Comparison of ENCODE assay signal across 8 mouse cellular contexts in the genomic region with DNA sequence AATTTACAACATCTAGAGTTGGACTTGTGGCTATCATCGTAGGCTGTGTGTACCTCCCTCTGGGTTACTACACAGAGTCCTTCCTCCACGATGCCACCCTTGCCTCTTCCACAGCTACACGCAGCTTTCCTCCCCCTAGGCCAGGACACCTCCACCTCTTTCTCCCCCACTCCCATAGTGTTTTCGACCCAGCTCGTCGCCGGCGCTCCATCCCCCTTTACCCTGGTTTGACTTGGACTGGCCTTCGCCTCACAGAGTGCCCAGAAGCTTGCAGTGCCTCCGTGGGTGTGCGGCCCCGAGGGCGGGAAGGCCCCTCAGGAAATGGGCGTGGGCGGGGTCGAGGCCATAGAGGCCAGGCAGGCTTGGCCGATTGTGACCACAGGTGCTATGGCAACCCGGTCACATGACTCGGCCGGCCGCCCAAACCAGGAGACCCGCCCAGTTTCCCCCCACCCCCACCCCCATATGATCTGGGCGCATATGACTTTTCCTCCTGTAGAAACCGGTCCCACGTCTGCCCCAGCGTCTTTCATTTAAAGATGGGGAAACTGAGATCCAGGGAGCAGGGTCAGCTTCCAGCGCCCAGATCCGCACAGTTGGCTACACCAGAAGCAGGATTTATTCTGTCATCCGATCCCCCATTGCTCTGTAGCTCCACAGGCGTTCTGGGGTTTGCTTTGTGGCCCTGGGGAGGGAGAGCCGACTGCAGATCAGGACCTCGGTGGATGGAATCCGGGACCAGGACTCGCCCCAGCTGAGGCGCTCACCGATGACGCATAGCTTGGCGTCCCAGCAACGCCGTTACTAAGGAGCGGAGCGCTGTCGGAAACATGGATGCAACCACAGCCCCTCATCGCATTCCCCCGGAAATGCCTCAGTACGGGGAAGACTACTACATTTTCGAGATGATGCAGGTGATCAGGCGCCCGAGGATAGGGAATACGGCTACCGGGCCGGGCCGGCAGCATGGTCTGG. TPM values are rescaled to one million over a fixed set of nuclear protein-coding genes. Genes with fewer than 3 reads are reported as not detected.
A peak's percentile ranks its signal among the peaks of the same experiment; 100 is the strongest.
DNase-seq lines count a peak whose midpoint lies in the region; ATAC-seq and TF ChIP-seq lines count a peak whose summit lies in the region.

Gene Spaca9, minus strand, starts transcription at position 367 of the 975 bp plus-strand sequence.
Gene Ak8, plus strand, starts transcription at position 804 of the 975 bp plus-strand sequence.

- no peak within 1 kb of the TSS for H3K27ac ChIP-seq in brown adipose tissue, adult 24 weeks (replicated peaks; ENCODE audit: low read depth, low read length)
- H3K27ac ChIP-seq in forebrain, embryonic 12.5 days = peak within 1 kb of the TSS; percentile 56; the same call in 1 of the 2 replicates
- H3K27ac ChIP-seq in heart, postnatal 0 days (ENCODE audit: low read depth) = no peak within 1 kb of the TSS
- H3K27ac ChIP-seq in liver, embryonic 16.5 days (ENCODE audit: low read length) = peak within 1 kb of the TSS; percentile 54; the same call in 1 of the 2 replicates
- H3K27ac ChIP-seq in neural tube, embryonic 13.5 days (replicated peaks) = 0 out of 2 replicates have a peak within 1 kb of the TSS, but pooled peaks have one; percentile 25

- peak within 1 kb of the TSS; percentile 81 for H3K4me3 ChIP-seq in brown adipose tissue, adult 24 weeks (ENCODE audit: insufficient read depth, low read depth, low read length)
- peak within 1 kb of the TSS; percentile 68 for H3K4me3 ChIP-seq in forebrain, embryonic 12.5 days (replicated peaks)
- peak within 1 kb of the TSS; percentile 73 for H3K4me3 ChIP-seq in heart, postnatal 0 days (ENCODE audit: low read depth, low read length)
- peak within 1 kb of the TSS; percentile 64 for H3K4me3 ChIP-seq in liver, embryonic 16.5 days (ENCODE audit: low read depth, low read length)
- peak within 1 kb of the TSS; percentile 54 for H3K4me3 ChIP-seq in neural tube, embryonic 13.5 days

- WGBS in forebrain, embryonic 12.5 days = under 1% methylated on average over 53 of the region's 53 CpGs
- 2% methylated on average over 53 of the region's 53 CpGs for WGBS in heart, postnatal 0 days
- WGBS in liver, embryonic 16.5 days (ENCODE audit: insufficient replicate concordance) = 1% methylated on average over 53 of the region's 53 CpGs
- WGBS in neural tube, embryonic 13.5 days = under 1% methylated on average over 53 of the region's 53 CpGs

- TF ChIP-seq CTCF in heart, postnatal 0 days (IDR thresholded peaks at IDR 0.05; ENCODE audit: low read depth) = no peak

- peak within 1 kb of the TSS; percentile 94 for H3K4me2 ChIP-seq in forebrain, embryonic 12.5 days
- H3K4me2 ChIP-seq in heart, postnatal 0 days (ENCODE audit: low read depth, low read length) = peak within 1 kb of the TSS; percentile 99
- H3K4me2 ChIP-seq in liver, embryonic 16.5 days (ENCODE audit: low read depth, low read length) = peak within 1 kb of the TSS; percentile 88
- H3K4me2 ChIP-seq in neural tube, embryonic 13.5 days = peak within 1 kb of the TSS; percentile 70

- peaks cover 4% of the 10 kb centered on the region for H3K4me1 ChIP-seq in brown adipose tissue, adult 24 weeks (ENCODE audit: control insufficient read depth, insufficient read depth, insufficient read length, low read length)
- peaks cover 22% of the 10 kb centered on the region for H3K4me1 ChIP-seq in forebrain, embryonic 12.5 days
- peaks cover 7% of the 10 kb centered on the region for H3K4me1 ChIP-seq in heart, postnatal 0 days (ENCODE audit: control insufficient read depth, insufficient read depth)
- H3K4me1 ChIP-seq in liver, embryonic 16.5 days (ENCODE audit: control insufficient read depth, low read depth, low read length) = peaks cover 24% of the 10 kb centered on the region
- peaks cover 13% of the 10 kb centered on the region for H3K4me1 ChIP-seq in neural tube, embryonic 13.5 days (replicated peaks)

- H3K9ac ChIP-seq in forebrain, embryonic 12.5 days = peak within 1 kb of the TSS; percentile 65
- peak within 1 kb of the TSS; percentile 67 for H3K9ac ChIP-seq in heart, postnatal 0 days (replicated peaks; ENCODE audit: low read depth, low read length)
- H3K9ac ChIP-seq in liver, embryonic 16.5 days (ENCODE audit: low read depth, low read length) = peak within 1 kb of the TSS; percentile 51
- H3K9ac ChIP-seq in neural tube, embryonic 13.5 days = peak within 1 kb of the TSS; percentile 76

- no peaks in the 10 kb centered on the region for H3K9me3 ChIP-seq in forebrain, embryonic 12.5 days
- H3K9me3 ChIP-seq in heart, postnatal 0 days (replicated peaks; ENCODE audit: control insufficient read depth, low read length) = no peaks in the 10 kb centered on the region
- no peaks in the 10 kb centered on the region for H3K9me3 ChIP-seq in liver, embryonic 16.5 days (replicated peaks; ENCODE audit: control insufficient read depth, low read length)
- no peaks in the 10 kb centered on the region for H3K9me3 ChIP-seq in neural tube, embryonic 13.5 days

- H3K27me3 ChIP-seq in forebrain, embryonic 12.5 days = peaks cover 40% of the 10 kb centered on the region
- 0 out of 2 replicates have a peak, but pooled peaks cover 4% of the 10 kb centered on the region for H3K27me3 ChIP-seq in heart, postnatal 0 days (ENCODE audit: control insufficient read depth, insufficient read depth, low read length)
- peaks cover 10% of the 10 kb centered on the region for H3K27me3 ChIP-seq in liver, embryonic 16.5 days (ENCODE audit: control insufficient read depth, insufficient read depth, low read depth, low read length)
- H3K27me3 ChIP-seq in neural tube, embryonic 13.5 days = peaks cover 11% of the 10 kb centered on the region; the same call in 1 of the 2 replicates

- no peaks in the 10 kb centered on the region for H3K36me3 ChIP-seq in forebrain, embryonic 12.5 days (replicated peaks)
- no peaks in the 10 kb centered on the region for H3K36me3 ChIP-seq in heart, postnatal 0 days (replicated peaks; ENCODE audit: control insufficient read depth, insufficient read depth, low read length)
- no peaks in the 10 kb centered on the region for H3K36me3 ChIP-seq in liver, embryonic 16.5 days (ENCODE audit: control insufficient read depth, insufficient read depth)
- no peaks in the 10 kb centered on the region for H3K36me3 ChIP-seq in neural tube, embryonic 13.5 days

- DNase-seq in heart, postnatal 0 days (ENCODE audit: low spot score) = peak; percentile 68
- peak; percentile 93 for DNase-seq in kidney, postnatal 4 days
- peak; percentile 47 for DNase-seq in telencephalon, adult 2 months (ENCODE audit: low read depth, low spot score)

- no peak for TF ChIP-seq EP300 in heart, postnatal 0 days (IDR thresholded peaks at IDR 0.05; ENCODE audit: low read depth)

- ATAC-seq in CD4-positive, CD25-positive, alpha-beta regulatory T cell, adult 4 months = peak; percentile 32
- ATAC-seq in forebrain, embryonic 12.5 days (ENCODE audit: low FRiP score) = peak; percentile 84
- peak; percentile 90 for ATAC-seq in heart, postnatal 0 days (ENCODE audit: insufficient read depth, low read depth)
- peak; percentile 44 for ATAC-seq in liver, embryonic 16.5 days (ENCODE audit: low read depth)
- ATAC-seq in neural tube, embryonic 13.5 days (ENCODE audit: low read depth) = peak; percentile 90

RNA-seq across cellular contexts. Expression of gene Spaca9, which starts in this region (rescaled TPM):
- polyA plus RNA-seq in CD4-positive, CD25-positive, alpha-beta regulatory T cell, adult 4 months (2017; shearing (Covaris generic)) = not detected
- polyA plus RNA-seq in brown adipose tissue, adult 24 weeks (2012; ENCODE audit: insufficient read depth, insufficient read length, missing spikeins) = not detected in 2 replicates
- 1.5 and 1.7 TPM in 2 replicates for polyA plus RNA-seq in forebrain, embryonic 12.5 days (2016; fragmentation: Nextera tagmentation; extraction: Ambion mirVana)
- not detected in 2 replicates for total RNA-seq in heart, postnatal 0 days (2014; rRNA removed; ENCODE audit: low replicate concordance)
- polyA plus RNA-seq in heart, postnatal 0 days (2015; fragmentation: Nextera tagmentation; extraction: Ambion mirVana) = 0.66 and 1.2 TPM in 2 replicates
- 2.8 and 3.3 TPM in 2 replicates for polyA plus RNA-seq in liver, embryonic 16.5 days (2015; fragmentation: Nextera tagmentation; extraction: Ambion mirVana)
- polyA plus RNA-seq in neural tube, embryonic 13.5 days (2015; fragmentation: Nextera tagmentation; extraction: Ambion mirVana) = 0.64 and 0.85 TPM in 2 replicates

RNA-seq across cellular contexts. Expression of gene Ak8, which starts in this region (rescaled TPM):
- polyA plus RNA-seq in CD4-positive, CD25-positive, alpha-beta regulatory T cell, adult 4 months (2017; shearing (Covaris generic)) = not detected
- polyA plus RNA-seq in brown adipose tissue, adult 24 weeks (2012; ENCODE audit: insufficient read depth, insufficient read length, missing spikeins) = not detected in 2 replicates
- 0.33 and 0.75 TPM in 2 replicates for polyA plus RNA-seq in forebrain, embryonic 12.5 days (2016; fragmentation: Nextera tagmentation; extraction: Ambion mirVana)
- total RNA-seq in heart, postnatal 0 days (2014; rRNA removed; ENCODE audit: low replicate concordance) = not detected in 2 replicates
- polyA plus RNA-seq in heart, postnatal 0 days (2015; fragmentation: Nextera tagmentation; extraction: Ambion mirVana) = 0.37 and 0.59 TPM in 2 replicates
- 0.39 and 0.52 TPM in 2 replicates for polyA plus RNA-seq in liver, embryonic 16.5 days (2015; fragmentation: Nextera tagmentation; extraction: Ambion mirVana)
- 0.50 and 0.73 TPM in 2 replicates for polyA plus RNA-seq in neural tube, embryonic 13.5 days (2015; fragmentation: Nextera tagmentation; extraction: Ambion mirVana)

Comparison
In these comparisons a context has a peak if more than half of its experiments do, and no peak if none do; other contexts are left out.
1. Peak in ATAC-seq in CD4-positive, CD25-positive, alpha-beta regulatory T cell, adult 4 months; RNA of the genes that start here not detected or under 1 TPM.
2. Peak in ATAC-seq, H3K4me3 ChIP-seq, H3K27ac ChIP-seq, H3K9ac ChIP-seq and H3K4me2 ChIP-seq in neural tube, embryonic 13.5 days; RNA of the genes that start here not detected or under 1 TPM.
3. ATAC-seq: peak in every context shown above with its lines; median percentile 90 in heart, postnatal 0 days; 90 in neural tube, embryonic 13.5 days; 84 in forebrain, embryonic 12.5 days; 44 in liver, embryonic 16.5 days; 32 in CD4-positive, CD25-positive, alpha-beta regulatory T cell, adult 4 months.
4. H3K27ac ChIP-seq: peak in forebrain, embryonic 12.5 days (single experiment) and liver, embryonic 16.5 days (single experiment); none in brown adipose tissue, adult 24 weeks (single experiment) and heart, postnatal 0 days (single experiment).
5. Peak in every context shown above with its lines, with median percentiles within 50 percentile points of each other: H3K4me3 ChIP-seq, H3K4me2 ChIP-seq, H3K9ac ChIP-seq and DNase-seq.